Mouse (Mus musculus): ENCODE data around the gene Trip4.
"Not testable (repeated sequence)": the region's sequence is repeated elsewhere in the genome, so short reads cannot be mapped to it uniquely, and the experiment has no call there.

Gene Trip4

DNA sequence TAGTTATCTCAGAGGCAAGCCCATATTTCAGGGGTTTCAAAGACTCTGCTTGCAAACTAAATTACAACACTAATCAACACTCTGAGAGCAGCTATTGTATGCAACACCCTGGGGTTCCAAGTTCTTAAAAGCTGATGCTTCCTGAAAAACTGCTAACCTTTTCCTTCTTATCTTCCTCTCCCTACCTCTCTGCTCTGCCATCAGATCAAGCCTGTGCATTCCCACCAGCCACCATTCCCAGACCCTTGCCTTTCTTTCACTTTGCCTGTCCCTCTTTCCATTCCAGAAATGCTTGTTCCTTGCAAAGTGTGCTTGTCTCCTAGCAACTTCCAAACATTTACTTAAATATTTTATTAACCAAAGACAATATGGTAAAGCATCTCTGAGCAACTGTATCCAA, 116.7 kb downstream of the Trip4 start:
- DNase-seq, result no peak

DNA sequence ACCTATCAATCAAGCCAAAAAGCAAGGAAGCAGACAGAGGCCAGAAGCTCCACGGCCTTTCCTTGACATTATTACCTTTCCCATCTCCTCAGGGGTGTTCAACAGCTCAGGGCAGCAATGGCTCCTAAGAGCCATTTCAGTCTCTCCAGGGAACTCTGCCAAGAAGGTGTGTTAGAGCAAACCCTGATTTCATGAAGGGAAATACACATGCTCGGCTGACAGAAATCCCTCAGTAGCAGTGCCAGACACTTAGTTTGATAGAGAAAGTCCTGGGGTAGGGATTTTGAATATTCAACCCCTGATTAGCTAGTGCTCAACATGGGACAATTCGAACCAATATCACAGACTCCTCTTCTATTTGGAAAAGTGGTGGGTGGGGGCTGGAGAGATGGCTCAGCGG, 117.5 kb downstream of the Trip4 start:
- DNase-seq, result no peak

DNA sequence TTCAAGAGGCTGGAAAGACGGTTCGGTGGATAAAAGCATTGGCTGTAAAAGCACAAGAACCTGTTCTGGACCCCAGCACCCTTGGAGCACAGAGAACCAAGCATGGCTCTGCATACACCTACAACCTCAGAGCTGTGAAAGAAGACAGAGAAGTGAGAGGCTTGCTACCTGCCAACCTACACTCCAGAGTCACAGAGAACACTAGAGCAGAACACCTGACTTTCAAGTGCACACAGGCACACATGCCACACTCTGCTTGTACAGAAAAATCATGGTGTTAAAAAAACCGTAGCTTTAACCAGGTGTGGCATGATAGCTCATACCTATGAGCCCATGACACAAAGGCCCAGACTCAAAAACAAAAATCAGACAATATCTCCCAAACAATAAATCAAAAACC, 118.8 kb downstream of the Trip4 start:
- no peak for DNase-seq

DNA sequence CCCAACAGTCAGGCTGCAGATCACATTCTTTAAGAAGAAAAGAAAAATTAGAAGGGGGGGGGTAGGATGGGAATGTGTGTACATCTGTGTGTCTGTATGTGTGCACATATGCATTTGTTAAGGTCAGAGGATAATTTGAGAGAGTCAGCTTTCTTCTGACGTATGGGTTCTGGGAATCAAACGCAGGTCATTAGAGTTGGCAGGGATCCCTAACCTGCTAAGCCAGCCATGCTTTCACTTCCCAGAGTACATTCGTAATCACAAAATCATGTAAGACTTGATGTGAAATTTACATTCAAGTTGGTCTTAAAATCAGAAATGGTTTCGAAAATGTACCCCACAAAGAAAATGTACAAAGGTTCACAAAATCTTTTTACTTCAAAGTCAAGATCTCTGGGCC, 120.0 kb downstream of the Trip4 start:
- DNase-seq, result no peak

DNA sequence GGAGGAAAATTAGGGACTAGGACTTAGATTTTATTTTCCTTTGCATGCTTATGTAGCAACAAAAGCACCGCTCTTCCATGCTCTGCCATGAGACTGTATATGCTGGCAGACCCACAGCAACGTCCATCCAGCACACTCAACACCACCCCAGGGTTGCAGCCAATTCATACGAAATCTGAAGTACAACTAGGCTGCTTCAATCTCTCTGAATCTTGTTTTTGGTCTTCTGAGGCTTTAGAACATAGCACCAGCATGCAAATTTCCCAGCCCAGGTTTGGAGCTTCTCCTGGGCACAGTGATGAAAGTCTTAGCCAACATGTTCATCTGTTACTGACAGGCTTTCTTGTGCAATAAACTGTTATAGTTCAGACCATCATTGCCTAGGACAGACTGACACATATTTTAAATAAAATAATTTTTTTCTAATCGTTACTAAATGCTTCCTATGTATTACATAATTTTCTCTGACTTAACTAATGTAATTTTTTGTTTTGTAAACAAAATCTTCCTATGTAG, 120.7 kb downstream of the Trip4 start:
- no peak for DNase-seq

DNA sequence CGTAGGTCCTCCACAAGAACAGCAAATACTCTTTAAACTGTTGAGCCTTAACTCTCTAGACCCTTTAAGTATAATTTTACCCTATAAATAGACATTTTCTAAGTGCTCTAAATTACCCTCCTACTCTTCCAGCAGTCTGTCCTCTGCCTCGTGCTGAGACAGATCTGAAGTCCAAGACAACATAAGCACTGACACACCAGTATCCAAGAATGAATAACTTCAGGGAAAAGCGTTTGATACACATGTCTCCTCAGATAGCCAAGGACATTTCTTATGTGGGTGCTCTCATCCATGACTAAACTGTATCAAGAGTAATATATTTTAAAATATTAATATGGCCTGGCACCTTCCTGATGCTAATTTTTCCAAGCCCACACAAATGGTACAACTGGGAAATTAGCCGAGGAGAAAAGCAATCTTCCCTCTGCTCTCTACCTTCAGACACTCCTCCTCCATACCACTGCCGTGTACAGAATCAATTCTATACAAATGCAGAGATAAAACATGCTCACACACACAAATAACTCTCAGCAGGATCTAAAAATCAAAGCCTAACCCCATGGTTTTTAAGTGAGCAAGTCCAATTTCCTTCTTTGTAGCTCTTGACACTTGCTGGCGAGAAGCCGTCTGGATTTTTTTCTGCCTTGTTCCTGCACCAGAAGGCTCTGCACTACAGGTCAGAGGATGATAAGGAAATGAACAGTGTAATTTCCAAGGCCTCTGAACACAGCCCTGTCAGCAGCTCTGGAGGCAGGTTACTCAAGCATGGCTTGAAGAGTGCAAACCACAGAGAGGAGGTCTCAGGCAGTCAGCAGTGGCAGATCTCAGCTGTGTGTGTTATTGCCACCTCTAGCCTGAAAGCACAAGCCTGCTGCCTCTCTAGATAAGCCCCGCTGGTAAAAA, 121.5 kb downstream of the Trip4 start:
- DNase-seq, result peak; percentile 65

DNA sequence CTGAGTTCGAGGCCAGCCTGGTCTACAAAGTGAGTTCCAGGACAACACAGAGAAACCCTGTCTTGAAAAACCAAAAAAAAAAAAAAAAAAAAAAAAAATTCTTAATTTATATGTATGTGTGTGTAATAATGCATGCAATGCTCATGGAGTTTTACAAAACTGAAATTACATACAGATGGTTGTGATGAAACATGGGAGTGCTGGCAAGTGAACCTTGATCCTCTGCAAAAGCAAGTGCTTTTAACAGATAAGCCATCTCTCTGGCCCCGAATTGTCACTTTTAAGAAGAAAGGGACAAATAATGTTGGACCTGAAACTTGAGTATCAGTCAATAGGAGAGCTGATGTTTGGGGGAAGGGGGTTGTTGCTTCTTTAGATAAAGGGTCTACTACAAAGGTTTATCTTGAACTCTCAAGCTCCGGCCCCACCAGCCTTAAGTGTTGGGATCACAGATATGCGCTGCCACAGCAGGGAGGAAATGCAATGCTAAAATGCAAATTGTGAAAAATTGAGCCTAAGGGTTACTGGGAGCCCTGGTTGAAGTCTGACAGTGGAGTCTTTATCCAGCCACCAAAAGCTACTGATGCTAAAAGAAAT, 122.7 kb downstream of the Trip4 start:
- no peak for DNase-seq

DNA sequence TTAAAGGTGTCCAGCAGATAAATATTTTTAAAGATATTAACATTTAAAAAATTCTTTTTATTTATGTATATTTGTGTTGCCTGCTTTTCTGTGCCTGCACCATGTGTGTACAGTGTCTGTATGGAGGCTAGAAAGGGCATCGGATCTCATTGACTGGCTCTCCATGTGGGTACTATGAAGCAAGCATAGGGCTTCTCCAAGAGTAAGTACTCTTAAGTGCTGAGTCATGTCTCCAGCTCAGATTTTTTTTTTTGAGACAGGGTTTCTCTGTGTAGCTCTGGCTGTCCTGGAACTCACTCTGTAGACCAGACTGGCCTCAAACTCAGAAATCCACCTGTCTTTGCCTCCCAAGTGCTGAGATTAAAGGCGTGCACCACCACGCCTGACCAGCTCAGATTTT, 129.0 kb downstream of the Trip4 start:
- not testable (repeated sequence) for DNase-seq
